ENCODE assay signal across 19 mouse cellular contexts in genomic region chr4:58997081-58997480, GRCm38 (mm10). TPM values are rescaled to one million over a fixed set of nuclear protein-coding genes. Genes with fewer than 3 reads are reported as not detected.
A peak's percentile ranks its signal among the peaks of the same experiment; 100 is the strongest.
DNase-seq lines count a peak whose midpoint lies in the region; ATAC-seq and TF ChIP-seq lines count a peak whose summit lies in the region.
"Had no signal": no experiment of that assay in that cellular context is flagged by ENCODE, and none has a peak within 500 bp of the region (broad histone marks: within the 10 kb centered on the region; RNA-seq: fewer than 3 reads in every experiment).

No protein-coding gene starts in this region.

- H3K9me3 ChIP-seq in intestine, embryonic 15.5 days, result no peaks in the 10 kb centered on the region
- H3K9me3 ChIP-seq in intestine, embryonic 16.5 days (ENCODE audit: control insufficient read depth, low read length), result no peaks in the 10 kb centered on the region
- no peaks in the 10 kb centered on the region for H3K9me3 ChIP-seq in intestine, postnatal 0 days (ENCODE audit: control insufficient read depth)
- no peaks in the 10 kb centered on the region for H3K9me3 ChIP-seq in midbrain, embryonic 10.5 days (replicated peaks)
- H3K9me3 ChIP-seq: forebrain, embryonic 15.5 days had no signal

- no peak for TF ChIP-seq CTCF in intestine, postnatal 0 days (IDR thresholded peaks at IDR 0.05; ENCODE audit: low read depth)
- no peak for TF ChIP-seq CTCF in kidney, adult 2 months (conservative IDR thresholded peaks at IDR 0.05; ENCODE audit: insufficient read depth, insufficient read length, low read depth, low read length)

- H3K4me1 ChIP-seq in intestine, embryonic 15.5 days (replicated peaks), result no peaks in the 10 kb centered on the region
- peaks cover 9% of the 10 kb centered on the region for H3K4me1 ChIP-seq in intestine, embryonic 16.5 days (ENCODE audit: control insufficient read depth, insufficient read depth, low read length)
- peaks cover 3% of the 10 kb centered on the region; the same call in 1 of the 2 replicates for H3K4me1 ChIP-seq in intestine, postnatal 0 days (replicated peaks; ENCODE audit: control insufficient read depth, insufficient read depth, low read length)
- no peaks in the 10 kb centered on the region for H3K4me1 ChIP-seq in kidney, adult 2 months (ENCODE audit: control insufficient read depth, insufficient read depth, low read length)
- H3K4me1 ChIP-seq in midbrain, embryonic 10.5 days, result no peaks in the 10 kb centered on the region
- H3K4me1 ChIP-seq: embryonic facial prominence, embryonic 12.5 days had no signal

- no peaks in the 10 kb centered on the region for H3K36me3 ChIP-seq in intestine, embryonic 15.5 days
- no peaks in the 10 kb centered on the region for H3K36me3 ChIP-seq in intestine, embryonic 16.5 days (ENCODE audit: control insufficient read depth, insufficient read depth, low read length)
- no peaks in the 10 kb centered on the region for H3K36me3 ChIP-seq in intestine, postnatal 0 days (ENCODE audit: control insufficient read depth, insufficient read depth)
- H3K36me3 ChIP-seq in kidney, adult 2 months (ENCODE audit: control insufficient read depth, insufficient read depth, low read length), result no peaks in the 10 kb centered on the region
- H3K36me3 ChIP-seq in midbrain, embryonic 10.5 days, result no peaks in the 10 kb centered on the region
- H3K36me3 ChIP-seq: embryonic facial prominence, embryonic 12.5 days; forebrain, embryonic 15.5 days had no signal

- no peak overlapping the region for H3K4me2 ChIP-seq in intestine, embryonic 15.5 days (replicated peaks)
- no peak overlapping the region for H3K4me2 ChIP-seq in intestine, embryonic 16.5 days (ENCODE audit: low read depth, low read length)
- no peak overlapping the region for H3K4me2 ChIP-seq in intestine, postnatal 0 days (replicated peaks; ENCODE audit: low read depth)
- H3K4me2 ChIP-seq: embryonic facial prominence, embryonic 12.5 days; forebrain, embryonic 15.5 days had no signal

- 56% methylated on average over 5 of the region's 5 CpGs for WGBS in intestine, embryonic 15.5 days
- WGBS in intestine, embryonic 16.5 days, result 55% methylated on average over 5 of the region's 5 CpGs
- 42% methylated on average over 5 of the region's 5 CpGs for WGBS in intestine, postnatal 0 days
- 50% methylated on average over 5 of the region's 5 CpGs for WGBS in kidney, adult 2 months
- WGBS in midbrain, embryonic 10.5 days, result 83% methylated on average over 5 of the region's 5 CpGs

- H3K27me3 ChIP-seq in intestine, embryonic 15.5 days (replicated peaks), result no peaks in the 10 kb centered on the region
- H3K27me3 ChIP-seq in intestine, embryonic 16.5 days (replicated peaks; ENCODE audit: control insufficient read depth, insufficient read depth, low read length), result no peaks in the 10 kb centered on the region
- no peaks in the 10 kb centered on the region for H3K27me3 ChIP-seq in intestine, postnatal 0 days (replicated peaks; ENCODE audit: control insufficient read depth, insufficient read depth, low read length)
- no peaks in the 10 kb centered on the region for H3K27me3 ChIP-seq in kidney, adult 2 months (replicated peaks; ENCODE audit: control insufficient read depth, insufficient read depth, low read length)
- 0 out of 2 replicates have a peak, but pooled peaks cover 5% of the 10 kb centered on the region for H3K27me3 ChIP-seq in midbrain, embryonic 10.5 days (ENCODE audit: low read depth, poor library complexity, severe bottlenecking)
- H3K27me3 ChIP-seq: embryonic facial prominence, embryonic 12.5 days; forebrain, embryonic 15.5 days had no signal

- peak; percentile 47 for DNase-seq in kidney, adult 2 months
- DNase-seq in kidney, postnatal 36 days, result peak; percentile 59 to 75
- DNase-seq in midbrain, embryonic 10.5 days (ENCODE audit: low spot score), result no peak
- DNase-seq: cerebellum, adult 11 months; cerebellum, postnatal 25 days; right cerebral cortex, postnatal 4 days had no signal

- no peak for TF ChIP-seq POLR2A in kidney, adult 2 months (IDR thresholded peaks at IDR 0.05; ENCODE audit: low read depth, low read length)

- 0 out of 2 replicates have a peak, but pooled peaks have one; percentile 32 for ATAC-seq in intestine, embryonic 15.5 days
- ATAC-seq in intestine, embryonic 16.5 days, result no peak
- ATAC-seq in intestine, postnatal 0 days, result peak; percentile 53
- no peak for ATAC-seq in monocyte, adult 5-6 weeks (replicated peaks; ENCODE audit: insufficient number of reproducible peaks, low FRiP score, low TSS enrichment, poor library complexity, severe bottlenecking)
- ATAC-seq: forebrain, embryonic 15.5 days had no signal

- no peak overlapping the region for H3K4me3 ChIP-seq in intestine, embryonic 15.5 days (replicated peaks)
- H3K4me3 ChIP-seq in intestine, embryonic 16.5 days (ENCODE audit: low read length), result no peak overlapping the region
- H3K4me3 ChIP-seq in intestine, postnatal 0 days (ENCODE audit: low read depth, low read length), result no peak overlapping the region
- H3K4me3 ChIP-seq in kidney, adult 2 months (ENCODE audit: insufficient read depth, low read depth, low read length), result no peak overlapping the region
- H3K4me3 ChIP-seq in midbrain, embryonic 10.5 days, result no peak overlapping the region
- H3K4me3 ChIP-seq: embryonic facial prominence, embryonic 12.5 days; forebrain, embryonic 15.5 days; left cerebral cortex, adult 2 months had no signal

- H3K9ac ChIP-seq in intestine, embryonic 15.5 days, result no peak overlapping the region
- H3K9ac ChIP-seq in intestine, embryonic 16.5 days (ENCODE audit: low read depth, low read length), result no peak overlapping the region
- no peak overlapping the region for H3K9ac ChIP-seq in intestine, postnatal 0 days (ENCODE audit: low read depth, low read length)
- H3K9ac ChIP-seq: embryonic facial prominence, embryonic 12.5 days; forebrain, embryonic 15.5 days; liver, embryonic 14.5 days had no signal

- H3K27ac ChIP-seq in intestine, embryonic 15.5 days, result no peak overlapping the region
- H3K27ac ChIP-seq in intestine, embryonic 16.5 days (ENCODE audit: low read length), result no peak overlapping the region
- H3K27ac ChIP-seq in intestine, postnatal 0 days (ENCODE audit: low read depth, low read length), result no peak overlapping the region
- no peak overlapping the region for H3K27ac ChIP-seq in kidney, adult 2 months (ENCODE audit: insufficient read depth, low read depth, low read length)
- H3K27ac ChIP-seq in midbrain, embryonic 10.5 days (replicated peaks), result no peak overlapping the region
- H3K27ac ChIP-seq: embryonic facial prominence, embryonic 12.5 days; forebrain, embryonic 15.5 days; left cerebral cortex, adult 2 months; liver, embryonic 14.5 days had no signal

RNA-seq across cellular contexts. Expression of gene Dnajc25, which starts 2.2 kb away (rescaled TPM):
- 12.5 and 13.1 TPM in 2 replicates for polyA plus RNA-seq in intestine, embryonic 15.5 days (2015; fragmentation: Nextera tagmentation; extraction: Ambion mirVana)
- polyA plus RNA-seq in intestine, embryonic 16.5 days (2015; fragmentation: Nextera tagmentation; extraction: Ambion mirVana), result 5.6 and 8.3 TPM in 2 replicates
- polyA plus RNA-seq in intestine, postnatal 0 days (2015; fragmentation: Nextera tagmentation; extraction: Ambion mirVana), result 13.0 and 13.1 TPM in 2 replicates
- polyA plus RNA-seq in kidney, adult 2 months (2012; rRNA removed), result 2.7 and 3.1 TPM in 2 replicates
- 10.7 to 15.7 TPM (median 15.3 TPM) in 3 replicates for total RNA-seq in monocyte, adult 5-6 weeks (2017)
- 5.9 and 8.1 TPM in 2 replicates for polyA plus RNA-seq in midbrain, embryonic 10.5 days (2016; fragmentation: Nextera tagmentation; extraction: Ambion mirVana)

RNA-seq across cellular contexts. Expression of gene Gm20503, which starts 5.9 kb away (rescaled TPM):
- polyA plus RNA-seq in intestine, embryonic 15.5 days (2015; fragmentation: Nextera tagmentation; extraction: Ambion mirVana), result 11.4 and 12.0 TPM in 2 replicates
- polyA plus RNA-seq in intestine, embryonic 16.5 days (2015; fragmentation: Nextera tagmentation; extraction: Ambion mirVana), result 9.3 and 10.8 TPM in 2 replicates
- 18.6 and 24.2 TPM in 2 replicates for polyA plus RNA-seq in intestine, postnatal 0 days (2015; fragmentation: Nextera tagmentation; extraction: Ambion mirVana)
- polyA plus RNA-seq in kidney, adult 2 months (2012; rRNA removed), result not detected in 2 replicates
- not detected in 3 replicates for total RNA-seq in monocyte, adult 5-6 weeks (2017)
- polyA plus RNA-seq in midbrain, embryonic 10.5 days (2016; fragmentation: Nextera tagmentation; extraction: Ambion mirVana), result 7.6 and 10.9 TPM in 2 replicates
- total RNA-seq: ES-E14; hematopoietic stem cell, adult 5-6 weeks; megakaryocyte-erythroid progenitor cell, adult 5-6 weeks had no signal
- polyA plus RNA-seq: brain, embryonic 14.5 days; gonadal fat pad, adult 2 months had no signal

RNA-seq across cellular contexts. Expression of gene Ptgr1, which starts 10.2 kb away (rescaled TPM):
- 39.2 and 39.3 TPM in 2 replicates for polyA plus RNA-seq in intestine, embryonic 15.5 days (2015; fragmentation: Nextera tagmentation; extraction: Ambion mirVana)
- polyA plus RNA-seq in intestine, embryonic 16.5 days (2015; fragmentation: Nextera tagmentation; extraction: Ambion mirVana), result 44.9 and 45.5 TPM in 2 replicates
- polyA plus RNA-seq in intestine, postnatal 0 days (2015; fragmentation: Nextera tagmentation; extraction: Ambion mirVana), result 31.1 and 33.3 TPM in 2 replicates
- 2.8 and 3.5 TPM in 2 replicates for polyA plus RNA-seq in kidney, adult 2 months (2012; rRNA removed)
- total RNA-seq in monocyte, adult 5-6 weeks (2017), result 1.9 to 2.7 TPM (median 2.3 TPM) in 3 replicates
- 14.7 and 15.6 TPM in 2 replicates for polyA plus RNA-seq in midbrain, embryonic 10.5 days (2016; fragmentation: Nextera tagmentation; extraction: Ambion mirVana)

RNA-seq across cellular contexts. Expression of gene Gng10, which starts 37.8 kb away (rescaled TPM):
- 85.6 and 113 TPM in 2 replicates for polyA plus RNA-seq in intestine, embryonic 15.5 days (2015; fragmentation: Nextera tagmentation; extraction: Ambion mirVana)
- 76.5 and 86.1 TPM in 2 replicates for polyA plus RNA-seq in intestine, embryonic 16.5 days (2015; fragmentation: Nextera tagmentation; extraction: Ambion mirVana)
- 49.7 and 56.0 TPM in 2 replicates for polyA plus RNA-seq in intestine, postnatal 0 days (2015; fragmentation: Nextera tagmentation; extraction: Ambion mirVana)
- 6.4 and 7.1 TPM in 2 replicates for polyA plus RNA-seq in kidney, adult 2 months (2012; rRNA removed)
- 76.3 to 133 TPM (median 119 TPM) in 3 replicates for total RNA-seq in monocyte, adult 5-6 weeks (2017)
- polyA plus RNA-seq in midbrain, embryonic 10.5 days (2016; fragmentation: Nextera tagmentation; extraction: Ambion mirVana), result 60.9 and 67.7 TPM in 2 replicates

RNA-seq across cellular contexts. Expression of gene Zkscan16, which starts 53.7 kb away (rescaled TPM):
- polyA plus RNA-seq in intestine, embryonic 15.5 days (2015; fragmentation: Nextera tagmentation; extraction: Ambion mirVana), result 0.20 and 0.40 TPM in 2 replicates
- polyA plus RNA-seq in intestine, embryonic 16.5 days (2015; fragmentation: Nextera tagmentation; extraction: Ambion mirVana), result 0.16 and 0.29 TPM in 2 replicates
- polyA plus RNA-seq in intestine, postnatal 0 days (2015; fragmentation: Nextera tagmentation; extraction: Ambion mirVana), result 0.04 and 0.12 TPM in 2 replicates
- 0.11 TPM in 1 of 2 replicates, not detected in the other for polyA plus RNA-seq in kidney, adult 2 months (2012; rRNA removed)
- total RNA-seq in monocyte, adult 5-6 weeks (2017), result 0.29 TPM in 1 of 3 replicates, not detected in the others
- 0.67 and 1.1 TPM in 2 replicates for polyA plus RNA-seq in midbrain, embryonic 10.5 days (2016; fragmentation: Nextera tagmentation; extraction: Ambion mirVana)
- total RNA-seq: hematopoietic stem cell, adult 5-6 weeks; megakaryocyte-erythroid progenitor cell, adult 5-6 weeks had no signal

Comparison
In these comparisons a context has a peak if more than half of its experiments do, and no peak if none do; other contexts are left out.
1. ATAC-seq: peak in intestine, embryonic 15.5 days (single experiment) and intestine, postnatal 0 days (single experiment); none in intestine, embryonic 16.5 days (single experiment) and monocyte, adult 5-6 weeks (single experiment).